Mouse (Mus musculus): ENCODE data around the gene Ywhab.
A peak's percentile ranks its signal among the peaks of the same experiment; 100 is the strongest.

Ywhab gene

GRCm38 (mm10) chr2:163994654-163994976, at the start of gene Ywhab:
TSS of gene Ywhab (plus strand) at chr2:163994960.
- DNase-seq, result no peak

DNA sequence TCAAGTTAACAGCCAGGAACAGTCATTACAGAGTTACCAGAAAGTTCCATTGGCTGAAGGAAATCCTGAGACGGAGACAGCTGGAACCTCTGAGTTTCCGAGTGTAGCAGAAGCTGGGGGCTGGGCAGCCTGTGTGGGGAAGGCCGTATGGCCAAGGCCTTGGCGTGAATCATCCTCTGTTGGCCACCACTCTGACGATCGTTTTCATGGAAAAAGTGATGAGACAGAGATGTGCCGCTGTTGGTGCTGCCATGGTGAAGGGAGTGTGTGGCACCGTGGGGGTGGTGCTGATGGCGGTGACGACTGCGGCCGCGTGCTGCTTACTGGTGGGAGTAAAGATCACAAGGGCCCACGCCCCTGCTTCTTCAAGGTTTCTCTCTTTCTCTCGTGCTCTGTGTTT, 48.5 kb upstream of the Ywhab start:
- peak in 1 of 2 experiments; percentile 51 for DNase-seq

DNA sequence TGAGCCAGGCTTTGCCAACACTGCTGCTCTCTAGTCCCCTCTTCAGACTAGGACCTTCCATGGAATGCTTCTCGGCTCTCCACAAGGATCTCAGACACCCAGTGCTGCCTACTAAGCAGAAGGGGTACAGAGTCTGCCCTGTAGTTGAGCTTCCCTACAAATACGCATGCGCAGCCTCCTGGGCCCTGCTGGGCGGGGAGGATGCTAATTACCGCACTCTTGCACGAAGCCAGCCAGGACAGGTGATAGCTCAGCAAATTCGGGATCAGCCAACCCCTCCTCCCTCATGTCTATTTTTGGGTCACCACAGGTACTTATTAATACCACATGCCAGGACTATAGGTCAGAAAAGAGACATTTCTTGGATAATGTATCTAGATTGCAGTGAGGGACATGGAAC, 46.8 kb upstream of the Ywhab start:
- DNase-seq, result peak; percentile 36 to 43

GRCm38 (mm10) chr2:163951770-163952169, 43.0 kb upstream of the Ywhab start:
- DNase-seq, result peak; percentile 86 to 87

- DNase-seq, result peak in 1 of 2 experiments; percentile 36
Observed at GRCm38 (mm10) chr2:163953622-163954310, 41.0 kb upstream of the Ywhab start.

- peak; percentile 85 to 90 for DNase-seq
Observed at GRCm38 (mm10) chr2:163964606-163965560, 29.9 kb upstream of the Ywhab start.

- peak in 1 of 2 experiments; percentile 22 for DNase-seq
Observed at GRCm38 (mm10) chr2:163965706-163966105, 29.1 kb upstream of the Ywhab start.

GRCm38 (mm10) chr2:163968581-163968980, 26.2 kb upstream of the Ywhab start:
- DNase-seq, result peak; percentile 87 to 89

DNA sequence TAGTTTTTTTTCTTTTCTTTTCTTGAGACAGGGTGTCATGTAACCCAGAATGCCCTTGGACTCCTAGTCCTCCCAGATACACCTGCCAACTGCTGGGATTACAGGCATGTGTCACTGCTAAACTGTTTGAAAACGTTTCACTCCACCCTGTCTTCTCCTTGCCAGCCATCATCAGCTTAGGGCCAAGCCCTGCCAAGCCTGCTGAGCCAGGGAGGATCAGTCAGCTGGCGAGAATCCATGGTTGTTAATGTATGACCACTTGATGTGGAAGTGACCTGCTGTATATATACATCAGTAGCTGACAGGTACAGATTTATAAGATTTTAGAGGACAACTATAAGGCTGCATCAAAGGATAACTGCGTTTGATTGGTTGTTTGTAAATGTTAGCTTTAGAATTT, 24.4 kb upstream of the Ywhab start:
- peak; percentile 82 to 83 for DNase-seq

GRCm38 (mm10) chr2:163974056-163974455, 20.7 kb upstream of the Ywhab start:
- DNase-seq, result no peak

DNA sequence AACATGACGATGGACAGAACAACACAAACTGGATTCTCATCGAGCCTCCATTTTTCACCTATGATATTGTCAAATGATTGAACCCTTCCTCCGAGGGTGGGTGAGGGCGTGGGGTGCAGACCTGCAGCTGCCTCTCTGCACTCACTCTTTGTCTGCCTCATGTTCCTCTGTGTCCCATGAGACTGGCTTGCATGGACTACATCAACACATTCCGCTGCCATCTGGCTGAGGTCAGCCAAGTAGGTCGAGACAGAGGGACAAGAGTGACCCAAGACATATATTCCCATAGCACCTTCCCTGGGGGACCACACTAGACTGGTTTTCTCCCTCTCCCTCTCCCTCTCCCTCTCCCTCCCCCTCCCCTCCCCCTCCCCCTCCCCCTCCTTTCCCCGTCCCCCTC, 18.3 kb upstream of the Ywhab start:
- no peak for DNase-seq

DNA sequence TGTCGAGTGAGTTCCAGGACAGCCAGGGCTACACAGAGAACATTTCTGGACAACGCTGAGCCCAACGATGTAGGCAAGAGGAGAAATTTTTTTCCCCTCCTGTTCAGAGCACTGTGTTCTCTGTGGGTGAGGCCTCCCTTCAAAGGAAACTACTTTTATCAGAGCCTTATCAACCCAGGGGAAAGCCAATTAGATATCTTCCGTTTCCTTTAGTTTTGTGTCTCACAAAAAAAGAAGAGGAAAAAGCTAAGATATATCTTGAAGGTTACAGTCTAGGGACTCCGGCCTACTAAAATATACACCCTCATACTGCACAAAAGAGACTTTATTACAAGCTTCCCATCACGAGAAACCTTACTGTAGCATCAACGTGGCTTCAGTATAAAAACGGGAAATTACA, 7.5 kb upstream of the Ywhab start:
- DNase-seq, result no peak

DNA sequence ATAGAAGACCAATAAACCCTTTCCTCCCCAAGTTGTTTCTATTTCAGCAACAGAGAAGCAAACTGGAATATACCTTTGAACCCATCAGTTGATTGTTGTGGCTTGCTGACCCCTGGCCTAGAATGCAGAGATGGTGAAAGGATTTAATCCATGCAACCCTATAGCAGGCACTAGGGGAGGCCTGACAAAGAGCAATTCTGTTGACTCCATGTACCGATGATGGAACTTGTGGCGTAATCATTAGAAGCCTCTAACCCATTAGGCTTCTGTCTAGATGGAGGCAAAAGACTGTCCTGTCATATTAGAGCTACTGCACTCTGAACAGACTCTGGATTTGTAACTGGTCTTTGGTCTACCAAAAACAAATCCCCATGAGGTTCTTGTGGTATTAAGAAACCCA, 1.9 kb upstream of the Ywhab start:
- no peak for DNase-seq

DNA sequence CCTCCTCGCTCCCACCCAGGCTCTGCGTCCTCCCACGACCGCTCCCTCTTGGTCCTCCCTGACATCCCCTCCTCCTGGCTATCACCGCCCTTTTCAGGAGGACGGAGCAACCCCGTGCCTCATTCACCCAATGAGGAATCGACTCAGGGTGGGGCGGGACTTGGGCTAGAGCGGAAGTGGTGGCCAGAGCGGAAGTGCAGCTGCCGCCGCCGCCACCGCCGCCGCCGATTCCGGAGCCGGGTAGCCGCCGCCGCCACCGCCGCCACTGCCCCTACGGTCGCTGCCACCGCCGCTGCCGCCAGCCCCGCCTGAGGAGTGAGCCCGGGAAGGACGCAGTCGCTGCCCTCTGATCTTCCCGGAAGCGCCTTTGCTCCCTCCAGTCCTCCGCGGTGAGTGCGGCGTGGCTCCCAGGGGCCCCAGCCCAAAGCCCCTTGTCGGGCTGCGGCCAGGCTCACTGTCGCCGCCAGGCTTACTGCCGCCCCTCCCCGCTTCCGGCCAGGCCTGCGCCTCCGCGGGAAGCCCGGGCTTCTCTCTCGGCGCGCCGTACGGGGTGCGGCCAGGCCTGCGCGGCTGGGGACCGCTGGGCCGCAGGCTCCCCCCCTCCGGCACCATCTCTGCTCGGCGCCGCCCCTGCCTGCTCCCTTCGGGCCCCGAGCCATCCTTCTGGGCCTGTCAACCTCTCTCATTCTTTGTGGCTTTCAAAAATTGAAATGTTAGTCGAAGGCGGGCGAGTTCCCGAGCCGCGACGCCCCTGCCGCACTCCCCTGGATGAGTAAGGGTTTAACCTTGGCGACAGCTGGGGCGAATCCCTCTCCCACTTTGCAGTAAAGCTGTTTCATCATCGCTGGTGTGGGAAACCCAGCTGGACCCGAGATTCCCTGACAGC, 460 bp downstream of the Ywhab start:
- DNase-seq, result peak; percentile 96 to 98

DNA sequence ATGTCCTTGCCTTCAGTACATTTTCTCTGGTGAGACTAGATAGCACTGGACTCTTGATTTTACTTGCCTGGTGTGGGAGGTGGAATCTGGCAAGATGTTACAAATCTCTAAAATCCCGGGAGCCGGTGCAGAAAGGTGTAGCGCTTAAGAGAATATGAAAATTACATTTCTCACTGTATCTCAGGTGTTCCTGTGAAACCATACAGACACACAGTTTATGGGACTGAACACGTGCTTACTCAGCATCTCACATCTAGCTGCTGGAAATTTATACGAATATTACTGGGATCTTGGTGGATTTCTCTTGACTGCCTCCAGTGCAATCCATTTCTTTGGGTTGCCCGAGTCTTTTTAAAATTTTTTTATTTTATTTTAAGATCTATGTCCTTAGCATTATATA, 1.5 kb downstream of the Ywhab start:
- DNase-seq, result no peak

DNA sequence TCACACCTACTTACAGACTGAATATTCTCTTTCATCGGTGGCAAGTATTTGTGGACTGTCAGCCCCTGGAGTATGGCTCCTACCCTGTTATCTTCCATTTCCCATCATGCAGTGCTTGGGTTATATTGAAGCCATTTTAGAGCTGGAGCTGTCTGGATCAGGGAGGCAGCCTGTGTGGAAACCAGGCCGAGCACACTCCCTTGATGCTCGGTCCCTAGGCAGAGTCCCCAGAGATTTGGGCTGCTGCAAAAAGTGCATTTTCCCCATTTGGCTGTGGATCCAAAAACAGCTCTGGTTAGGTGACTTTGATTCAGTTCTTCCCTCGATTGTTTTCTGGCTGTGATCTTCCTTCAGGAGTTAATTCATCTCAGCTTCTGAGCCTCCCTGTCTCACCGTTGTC, 2.1 kb downstream of the Ywhab start:
- DNase-seq, result no peak

- DNase-seq, result no peak
Observed at GRCm38 (mm10) chr2:163998981-163999380, 4.2 kb downstream of the Ywhab start.

- no peak for DNase-seq
Observed at GRCm38 (mm10) chr2:164002637-164003036, 7.9 kb downstream of the Ywhab start.

- DNase-seq, result no peak
Observed at GRCm38 (mm10) chr2:164004503-164004902, 9.7 kb downstream of the Ywhab start.

DNA sequence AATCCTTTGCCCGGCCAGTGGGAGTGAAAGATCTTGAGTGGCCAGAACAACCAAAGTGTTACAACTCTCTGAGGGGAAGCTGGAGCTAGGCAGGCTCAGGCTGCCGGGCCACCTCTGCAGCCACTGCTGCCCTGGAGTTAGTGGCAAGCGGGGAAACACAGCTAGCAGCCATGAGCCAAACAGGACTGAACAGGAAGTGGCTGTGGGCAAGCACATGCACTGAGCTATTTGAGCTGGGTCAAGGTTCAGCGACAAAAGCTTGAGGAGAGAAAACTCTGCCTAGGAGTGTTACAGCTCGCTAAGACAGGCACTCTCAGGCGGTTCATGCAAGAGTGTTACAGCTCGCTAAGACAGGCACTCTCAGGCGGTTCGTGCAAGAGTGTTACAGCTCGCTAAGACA, 12.2 kb downstream of the Ywhab start:
- no peak for DNase-seq

DNA sequence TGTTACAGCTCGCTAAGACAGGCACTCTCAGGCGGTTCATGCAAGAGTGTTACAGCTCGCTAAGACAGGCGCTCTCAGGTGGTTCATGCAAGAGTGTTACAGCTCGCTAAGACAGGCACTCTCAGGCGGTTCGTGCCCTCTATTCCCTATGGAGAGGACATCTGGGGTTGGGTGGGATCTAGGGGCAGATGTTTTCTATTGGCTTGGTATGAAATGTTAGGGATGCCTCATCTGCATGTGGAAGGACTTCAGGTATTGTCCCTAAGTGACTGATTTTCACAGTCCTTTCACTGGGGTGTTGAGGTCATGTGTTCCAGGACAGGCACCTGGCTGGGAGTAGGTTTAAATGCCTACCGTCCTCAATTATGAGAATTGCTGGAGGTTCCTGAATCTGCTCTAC, 12.8 kb downstream of the Ywhab start:
- no peak for DNase-seq

- DNase-seq, result no peak
Observed at GRCm38 (mm10) chr2:164007987-164008545, 13.3 kb downstream of the Ywhab start.

DNA sequence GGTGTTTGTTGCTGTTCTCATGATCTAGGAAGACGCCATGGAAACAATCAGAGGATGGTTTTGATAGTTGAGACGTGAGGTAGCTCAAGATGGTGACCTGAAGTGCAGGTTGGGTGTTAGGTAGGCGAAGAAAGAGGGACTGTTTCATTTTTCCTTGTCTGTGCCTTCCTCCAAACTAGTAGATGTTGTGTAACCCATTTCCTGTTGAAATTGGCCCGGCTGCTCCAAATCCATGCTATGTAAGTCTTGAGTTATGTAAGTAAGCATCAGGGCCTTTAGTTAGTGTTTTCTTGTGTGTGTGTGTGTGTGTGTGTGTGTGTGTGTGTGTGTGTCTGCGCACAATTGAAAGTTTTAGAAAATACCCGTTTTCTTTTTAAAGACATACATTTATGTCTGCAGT, 14.5 kb downstream of the Ywhab start:
- no peak for DNase-seq

All from cerebellum, postnatal 10 days (tissue).